Mouse (Mus musculus) kidney, postnatal 0 days (tissue): ENCODE data around the gene Slco1a4. TPM values are rescaled to one million over a fixed set of nuclear protein-coding genes. Genes with fewer than 3 reads are reported as not detected.
A peak's percentile ranks its signal among the peaks of the same experiment; 100 is the strongest.

ENCODE experiments used
- ATAC-seq: fragments of 200-750 bp; cut with Nextera tagmentation; replicated peaks from 2 replicates; pipeline ENCODE4 v1.8.0; 2017; ENCODE audit warnings: low read depth, moderate number of reproducible peaks, moderate TSS enrichment, moderate library complexity; ENCODE audit not compliant: low FRiP score
- DNase-seq: peaks from one replicate; pipeline ENCODE4 v3.0.0-alpha.2; 2016; ENCODE audit warnings: low spot score
- H3K27ac ChIP-seq: fragments of 300-500 bp; sonication (generic); 2 replicates; pipeline ENCODE4 v1.5.1; 2014; ENCODE audit warnings: mild to moderate bottlenecking
- H3K27me3 ChIP-seq: fragments of 300-500 bp; sonication (generic); 2 replicates; pipeline ENCODE4 v1.6.1; 2014; ENCODE audit warnings: low read length, mixed read lengths; ENCODE audit not compliant: insufficient read depth
- H3K36me3 ChIP-seq: fragments of 300-500 bp; sonication (generic); 2 replicates; pipeline ENCODE4 v1.6.1; 2014; ENCODE audit warnings: low read length, mixed read lengths; ENCODE audit not compliant: insufficient read depth
- H3K4me1 ChIP-seq: fragments of 300-500 bp; sonication (generic); replicated peaks from 2 replicates; pipeline ENCODE4 v1.6.1; 2014; ENCODE audit warnings: antibody characterized with exemption, low read length, mixed read lengths; ENCODE audit not compliant: insufficient read depth
- H3K4me2 ChIP-seq: fragments of 300-500 bp; sonication (generic); 2 replicates; pipeline ENCODE4 v1.6.1; 2014; ENCODE audit warnings: mild to moderate bottlenecking, low read length, moderate library complexity, mixed read lengths
- H3K4me3 ChIP-seq: fragments of 300-500 bp; sonication (generic); replicated peaks from 2 replicates; pipeline ENCODE4 v1.5.1; 2014; ENCODE audit warnings: low read depth, low read length
- H3K9ac ChIP-seq: fragments of 300-500 bp; sonication (generic); 2 replicates; pipeline ENCODE4 v1.6.1; 2014; ENCODE audit warnings: low read depth, low read length
- H3K9me3 ChIP-seq: fragments of 300-500 bp; sonication (generic); replicated peaks from 2 replicates; pipeline ENCODE4 v1.6.1; 2016; ENCODE audit warnings: low read length, inconsistent platforms, mixed read lengths
- CTCF ChIP-seq: IDR thresholded peaks from 2 replicates; pipeline ENCODE4 v1.5.1; 2016; ENCODE audit warnings: antibody characterized with exemption, low read depth, mild to moderate bottlenecking, moderate library complexity
- WGBS: fragments of 180-500 bp; shearing (Covaris S2); extraction: QIAGEN DNeasy Blood & Tissue Kit; methylation state at CpG from one replicate; pipeline ENCODE4 v1.1.7; 2014; 5-methylcytosine and 5-hydroxymethylcytosine counted together
- polyA plus RNA-seq: library from polyadenylated mRNA; unstranded; fragments of >200 nt; fragmentation: Nextera tagmentation; extraction: Ambion mirVana; gene quantifications from 2 replicates; pipeline ENCODE4 v1.2.1, GENCODE M21; 2015

Slco1a4 gene
- polyA plus RNA-seq, 1 experiment from 2014 or later, result 3.9 TPM

- H3K9me3 ChIP-seq, result no peaks in the 10 kb centered on the region
- TF ChIP-seq CTCF, result no peak
- H3K9ac ChIP-seq, result no peak overlapping the region
- H3K27ac ChIP-seq, result no peak overlapping the region
- H3K36me3 ChIP-seq, result no peaks in the 10 kb centered on the region
- no peak overlapping the region for H3K4me3 ChIP-seq
- H3K4me2 ChIP-seq, result no peak overlapping the region
- DNase-seq, result no peak
- WGBS, result 75% methylated on average over 5 of the region's 5 CpGs
- no peaks in the 10 kb centered on the region for H3K4me1 ChIP-seq
- ATAC-seq, result no peak
- H3K27me3 ChIP-seq, result no peaks in the 10 kb centered on the region
Measured at GRCm38 (mm10) chr6:141868735-141869134, 12.7 kb upstream of the Slco1a4 start.

DNA sequence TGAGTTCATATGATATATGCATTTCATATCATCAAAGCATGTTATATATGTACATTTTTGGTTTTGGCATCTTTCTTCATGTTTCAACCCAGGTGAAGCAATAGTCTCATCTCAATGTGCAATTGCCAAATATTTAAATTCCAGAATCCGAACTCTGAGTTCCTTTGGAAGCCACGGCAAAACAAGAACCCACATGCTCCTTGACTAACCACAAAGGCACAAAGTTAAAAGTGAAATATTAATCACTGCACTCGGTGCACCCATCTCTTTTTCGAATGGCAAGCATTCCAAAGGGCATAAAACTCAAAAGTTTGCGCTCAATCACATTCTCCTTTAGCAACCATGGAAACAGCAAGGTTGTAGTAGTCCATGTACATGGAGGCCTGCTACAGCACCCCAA, 10.0 kb upstream of the Slco1a4 start:
- WGBS, result 84% methylated on average over 5 of the region's 5 CpGs
- H3K36me3 ChIP-seq, result no peaks in the 10 kb centered on the region
- no peaks in the 10 kb centered on the region for H3K27me3 ChIP-seq
- H3K9ac ChIP-seq, result no peak overlapping the region
- ATAC-seq, result no peak
- no peak overlapping the region for H3K27ac ChIP-seq
- no peak for DNase-seq
- H3K9me3 ChIP-seq, result no peaks in the 10 kb centered on the region
- no peak overlapping the region for H3K4me2 ChIP-seq
- no peak overlapping the region for H3K4me3 ChIP-seq
- no peak for TF ChIP-seq CTCF
- no peaks in the 10 kb centered on the region for H3K4me1 ChIP-seq

GRCm38 (mm10) chr6:141857735-141858531, 1.9 kb upstream of the Slco1a4 start:
- no peak overlapping the region for H3K27ac ChIP-seq
- TF ChIP-seq CTCF, result no peak
- no peaks in the 10 kb centered on the region for H3K4me1 ChIP-seq
- no peak for DNase-seq
- no peaks in the 10 kb centered on the region for H3K9me3 ChIP-seq
- no peaks in the 10 kb centered on the region for H3K27me3 ChIP-seq
- H3K4me2 ChIP-seq, result no peak overlapping the region
- H3K4me3 ChIP-seq, result no peak overlapping the region
- 76% methylated on average over 8 of the region's 8 CpGs for WGBS
- H3K36me3 ChIP-seq, result no peaks in the 10 kb centered on the region
- ATAC-seq, result no peak
- H3K9ac ChIP-seq, result no peak overlapping the region

- Histone ChIP-seq H3K36me3 (no peaks in the 10 kb centered on the region), H3K27ac (no peak overlapping the region), H3K4me2 (no peak overlapping the region), H3K27me3 (no peaks in the 10 kb centered on the region), H3K4me1 (no peaks in the 10 kb centered on the region), H3K9me3 (no peaks in the 10 kb centered on the region), H3K4me3 (no peak overlapping the region), H3K9ac (no peak overlapping the region)
- no peak for TF ChIP-seq CTCF
- peak; percentile 56 for DNase-seq
- 44% methylated on average over 2 of the region's 2 CpGs for WGBS
- ATAC-seq, result no peak
Measured at GRCm38 (mm10) chr6:141853616-141854015, 2.4 kb downstream of the Slco1a4 start.

DNA sequence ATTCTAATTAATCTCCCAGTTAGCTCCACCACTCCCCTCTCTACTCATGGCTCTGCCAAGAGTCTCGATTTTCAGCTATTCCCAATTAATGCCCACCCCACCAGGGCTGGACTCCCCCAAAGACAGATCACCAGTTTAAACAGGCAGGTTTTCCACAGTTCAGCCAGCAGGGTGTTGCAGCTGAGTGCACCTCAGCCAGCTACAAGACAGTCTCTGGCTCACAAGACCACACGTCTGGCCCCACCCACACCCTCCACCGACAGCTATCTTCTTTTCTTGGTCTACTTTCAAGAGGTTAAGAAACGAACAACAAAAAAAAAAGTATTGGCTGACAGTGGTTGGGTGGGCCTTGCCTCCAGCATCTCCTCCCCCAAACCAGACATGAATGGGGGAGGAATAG, 6.9 kb downstream of the Slco1a4 start:
- Histone ChIP-seq H3K27ac (no peak overlapping the region), H3K9me3 (no peaks in the 10 kb centered on the region; the same call in 1 of the 2 replicates), H3K36me3 (no peaks in the 10 kb centered on the region), H3K4me2 (no peak overlapping the region; the same call in 1 of the 2 replicates), H3K27me3 (no peaks in the 10 kb centered on the region), H3K4me3 (no peak overlapping the region), H3K4me1 (no peaks in the 10 kb centered on the region), H3K9ac (no peak overlapping the region)
- WGBS, result 10% methylated on average over 4 of the region's 4 CpGs
- ATAC-seq (peak; percentile 43; the same call in 1 of the 2 replicates), DNase-seq (peak; percentile 29)
- TF ChIP-seq CTCF, result no peak

DNA sequence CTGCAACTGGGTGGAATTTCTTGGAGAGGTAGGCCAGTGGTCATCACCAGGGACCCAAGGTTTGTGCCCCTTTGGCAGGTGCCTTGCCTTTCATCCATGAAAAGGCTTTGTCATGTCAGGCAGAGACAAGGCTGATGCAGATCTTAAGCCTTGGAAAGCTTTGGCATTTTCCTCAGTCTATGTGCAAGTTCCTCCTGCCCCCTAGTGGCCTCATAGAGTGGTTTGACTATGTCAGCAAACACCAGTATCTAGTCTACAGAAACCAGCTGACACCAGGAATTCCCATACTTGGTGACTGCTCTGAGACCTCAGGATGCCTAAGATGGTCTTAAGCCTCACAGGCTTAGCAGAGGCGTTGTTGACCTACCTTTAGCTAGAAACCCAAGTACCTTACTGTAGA, 58.2 kb downstream of the Slco1a4 start:
- Histone ChIP-seq H3K9ac (no peak overlapping the region), H3K4me2 (no peak overlapping the region), H3K4me1 (no peaks in the 10 kb centered on the region), H3K27ac (no peak overlapping the region), H3K27me3 (no peaks in the 10 kb centered on the region), H3K4me3 (no peak overlapping the region), H3K36me3 (no peaks in the 10 kb centered on the region), H3K9me3 (no peaks in the 10 kb centered on the region)
- TF ChIP-seq CTCF, result peak; percentile 80
- whole genome bisulfite sequencing, result 24% methylated on average over 1 of the region's 1 CpGs
- peak; percentile 80 for DNase-seq
- peak; percentile 66; the same call in 1 of the 2 replicates for ATAC-seq
